Mouse (Mus musculus) adrenal gland, adult (tissue): ENCODE measurements around the gene Tdrd9.

ENCODE experiments used
- DNase-seq, 2 experiments: peaks; one replicate each; pipeline ENCODE4 v3.0.0; 2022 to 2023; ENCODE audit warnings: low spot score in 1 of 2; ENCODE audit not compliant: inconsistent age in 2 of 2

The Tdrd9 gene

GRCm38 (mm10) chr12:112103179-112103578 is 131.8 kb downstream of the Tdrd9 start:
- no peak for DNase-seq

- DNase-seq, result no peak
These were observed 133.5 kb downstream of the Tdrd9 start for GRCm38 (mm10) chr12:112104890-112105289.

DNA sequence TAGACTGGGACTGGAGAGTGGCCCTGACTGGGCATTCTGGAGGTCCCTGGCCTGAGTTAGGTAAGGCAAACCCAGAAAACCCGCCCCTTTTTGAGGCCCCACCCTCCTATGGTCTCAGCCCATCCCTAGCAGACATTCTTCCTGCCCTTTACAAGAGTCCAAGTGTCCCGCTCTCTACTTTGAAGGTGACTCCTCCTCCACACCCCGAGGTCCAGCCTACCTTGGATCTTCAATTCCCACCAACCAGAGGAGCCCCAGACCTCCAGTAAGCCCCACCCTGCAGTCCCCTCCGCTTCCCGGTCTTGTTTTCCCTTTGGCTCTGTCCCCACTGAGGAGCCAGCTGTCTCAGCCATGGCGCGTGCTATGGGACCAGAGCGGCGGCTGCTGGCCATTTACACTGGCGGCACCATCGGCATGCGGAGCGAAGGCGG is 135.2 kb downstream of the Tdrd9 start, which contains the start of gene Aspg:
Gene Aspg, plus strand, starts transcription at position 139 of the 431 bp plus-strand sequence.
- DNase-seq, result peak in 1 of 2 experiments; percentile 55

GRCm38 (mm10) chr12:112107685-112108084 is 136.3 kb downstream of the Tdrd9 start:
- DNase-seq, result no peak

- DNase-seq, result no peak
These were observed 137.5 kb downstream of the Tdrd9 start for GRCm38 (mm10) chr12:112108696-112109445.

- DNase-seq, result no peak
These were observed 138.3 kb downstream of the Tdrd9 start for GRCm38 (mm10) chr12:112109701-112110100.

GRCm38 (mm10) chr12:112111323-112111722 is 140.0 kb downstream of the Tdrd9 start:
- peak; percentile 51 to 86 for DNase-seq

- peak in 1 of 2 experiments; percentile 63 for DNase-seq
These were observed 140.9 kb downstream of the Tdrd9 start for GRCm38 (mm10) chr12:112112235-112112634.

- no peak for DNase-seq
These were observed 141.5 kb downstream of the Tdrd9 start for GRCm38 (mm10) chr12:112112686-112113396.

DNA sequence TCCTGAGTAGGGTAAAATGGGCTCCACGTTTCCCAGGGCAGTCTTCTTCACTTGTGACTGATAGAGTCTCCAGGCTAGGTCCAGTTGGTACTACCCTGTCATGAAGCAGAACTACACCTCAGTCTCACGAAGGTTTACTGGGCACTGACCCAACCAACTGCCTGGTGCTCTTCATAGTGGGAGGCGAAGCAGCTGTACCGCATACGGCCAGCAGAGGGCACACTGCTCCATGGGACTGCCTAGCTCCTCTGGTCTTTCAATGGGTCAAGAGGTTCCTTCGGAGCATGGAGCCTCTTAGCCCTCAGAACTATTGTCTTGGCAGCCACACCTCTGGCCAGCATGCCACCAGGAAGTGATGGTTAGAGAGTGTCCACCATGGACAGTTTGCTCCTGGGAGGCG is 142.4 kb downstream of the Tdrd9 start:
- peak; percentile 87 to 97 for DNase-seq

- DNase-seq, result no peak
These were observed 145.6 kb downstream of the Tdrd9 start for GRCm38 (mm10) chr12:112117006-112117405.

- DNase-seq, result no peak
These were observed 146.3 kb downstream of the Tdrd9 start for GRCm38 (mm10) chr12:112117649-112118048.
